Mouse (Mus musculus): Measurements from ENCODE around the gene Fam118b.

Fam118b gene

GRCm38 (mm10) chr9:35267146-35267975 is at the start of gene Fam118b, which contains the start of gene Rpusd4:
TSS of gene Fam118b (minus strand) at chr9:35267805.
TSS of gene Rpusd4 (plus strand) at chr9:35267865.
- DNase-seq: peak; percentile 94

- no peak for DNase-seq
These were observed 49.2 kb upstream of the Fam118b start for GRCm38 (mm10) chr9:35316771-35317211.

- DNase-seq: no peak
These were observed 46.6 kb upstream of the Fam118b start for GRCm38 (mm10) chr9:35314254-35314653.

- no peak for DNase-seq
These were observed 46.0 kb upstream of the Fam118b start for GRCm38 (mm10) chr9:35313601-35314000.

GRCm38 (mm10) chr9:35312516-35312915 is 44.9 kb upstream of the Fam118b start:
- no peak for DNase-seq

GRCm38 (mm10) chr9:35310377-35310776 is 42.8 kb upstream of the Fam118b start:
- no peak for DNase-seq

- no peak for DNase-seq
These were observed 39.9 kb upstream of the Fam118b start for GRCm38 (mm10) chr9:35307461-35307860.

GRCm38 (mm10) chr9:35302172-35302571 is 34.6 kb upstream of the Fam118b start:
- no peak for DNase-seq

- no peak for DNase-seq
These were observed 30.2 kb upstream of the Fam118b start for GRCm38 (mm10) chr9:35297791-35298190.

GRCm38 (mm10) chr9:35293465-35293864 is 25.9 kb upstream of the Fam118b start:
- no peak for DNase-seq

GRCm38 (mm10) chr9:35290916-35291315 is 23.3 kb upstream of the Fam118b start:
- DNase-seq: no peak

- DNase-seq: no peak
These were observed 22.8 kb upstream of the Fam118b start for GRCm38 (mm10) chr9:35290417-35290816.

GRCm38 (mm10) chr9:35289992-35290391 is 22.4 kb upstream of the Fam118b start:
- no peak for DNase-seq

- no peak for DNase-seq
These were observed 18.7 kb upstream of the Fam118b start for GRCm38 (mm10) chr9:35286351-35286750.

- DNase-seq: no peak
These were observed 16.7 kb upstream of the Fam118b start for GRCm38 (mm10) chr9:35284351-35284750.

GRCm38 (mm10) chr9:35283415-35284069 is 15.9 kb upstream of the Fam118b start:
- DNase-seq: no peak

- DNase-seq: no peak
These were observed 15.2 kb upstream of the Fam118b start for GRCm38 (mm10) chr9:35282851-35283200.

- DNase-seq: peak; percentile 63
These were observed 14.6 kb upstream of the Fam118b start for GRCm38 (mm10) chr9:35282006-35282850.

GRCm38 (mm10) chr9:35278451-35278850 is 10.8 kb upstream of the Fam118b start:
- DNase-seq: no peak

- DNase-seq: no peak
These were observed 10.3 kb upstream of the Fam118b start for GRCm38 (mm10) chr9:35277855-35278365.

GRCm38 (mm10) chr9:35267976-35268715 is 541 bp upstream of the Fam118b start:
- no peak for DNase-seq

GRCm38 (mm10) chr9:35264509-35264908 is 3.1 kb downstream of the Fam118b start:
- DNase-seq: no peak

Measured in thymus, postnatal 4 days (tissue).